Mouse (Mus musculus): Measurements from ENCODE around the gene Ptgfrn. TPM values are rescaled to one million over a fixed set of nuclear protein-coding genes. Genes with fewer than 3 reads are reported as not detected.

The Ptgfrn gene
- under 1 TPM; 0.21 to 0.92 TPM for polyA plus RNA-seq (2017; shearing (Covaris generic))

DNA sequence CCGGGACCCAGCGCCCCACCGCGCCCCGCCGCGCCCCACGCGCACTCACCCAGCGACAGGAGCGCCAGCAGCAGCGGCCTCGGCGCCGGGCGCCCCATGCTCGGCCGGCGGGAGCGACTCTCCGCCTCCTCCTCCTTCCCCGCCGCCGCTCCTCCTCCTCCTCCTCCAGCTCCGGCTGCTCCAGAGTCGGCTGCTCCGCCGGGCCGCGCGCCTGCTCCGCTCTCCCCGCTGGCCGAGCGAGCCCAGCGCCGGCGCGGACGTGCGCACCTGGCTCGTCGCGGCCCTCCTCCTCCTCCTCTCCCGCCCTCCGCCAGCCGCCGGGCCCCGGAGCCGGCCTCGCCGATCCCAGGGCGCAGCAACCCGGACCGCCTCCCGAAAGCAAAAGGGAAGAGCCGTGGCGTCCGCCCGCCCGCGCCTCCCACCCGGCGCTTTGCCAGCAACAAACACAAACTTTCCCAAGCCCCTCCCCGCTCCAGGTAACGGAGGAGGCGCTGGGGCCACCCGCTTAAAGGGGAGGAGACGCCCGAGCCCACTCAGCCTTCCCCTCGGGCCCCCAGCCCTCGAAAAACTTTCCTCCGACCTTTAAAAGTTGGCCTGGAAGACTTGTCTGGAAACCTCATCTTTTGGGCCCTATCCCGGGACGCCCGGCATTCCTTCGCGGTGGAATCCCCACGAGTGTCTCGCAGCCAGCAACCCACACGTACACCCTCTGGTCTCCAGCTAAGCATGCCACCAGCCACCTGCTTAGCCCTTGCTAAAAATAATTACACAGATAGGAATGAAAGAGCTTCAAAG lies at the start of gene Ptgfrn:
Gene Ptgfrn, minus strand, starts transcription at position 236 of the 795 bp plus-strand sequence.

DNA sequence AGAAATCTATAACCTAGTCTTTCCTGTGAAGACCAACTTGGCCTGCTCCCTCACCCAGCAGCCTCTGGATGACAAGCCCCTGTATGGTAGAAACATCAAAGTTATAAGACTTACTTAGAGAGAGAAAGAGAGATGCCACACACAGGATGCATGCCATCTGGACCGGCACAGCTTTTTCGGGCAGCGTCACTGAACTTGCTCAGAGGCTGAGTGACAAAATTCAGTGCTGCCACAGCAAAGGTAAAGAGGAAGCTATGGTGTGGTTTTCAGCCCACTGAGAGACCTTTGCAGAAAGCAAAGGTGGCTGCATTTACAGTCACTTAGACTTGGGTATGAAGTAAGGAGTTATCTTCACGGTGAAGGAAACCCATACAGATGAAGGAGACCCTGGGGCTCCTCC lies 80.7 kb downstream of the Ptgfrn start, which contains the start of gene Cd101:
Gene Cd101, minus strand, starts transcription at position 218 of the 400 bp plus-strand sequence.

Other genes with a start within 250 kb of the Ptgfrn start
- gene Trim45, start 188.1 kb downstream of the Ptgfrn start, polyA plus RNA-seq (2017; shearing (Covaris generic)), result under 1 TPM; 0.61 to 0.92 TPM
- gene Ttf2, start 140.6 kb downstream of the Ptgfrn start, polyA plus RNA-seq (2017; shearing (Covaris generic)), result 10 to 100 TPM; 12.1 to 14.6 TPM
- gene Cd101, start 80.7 kb downstream of the Ptgfrn start, polyA plus RNA-seq (2017; shearing (Covaris generic)), result 10 to 100 TPM; 12.4 to 27.1 TPM
- 1,000 to 10,000 TPM; 1,264 to 1,553 TPM for gene Cd2, start 177.7 kb upstream of the Ptgfrn start, polyA plus RNA-seq (2017; shearing (Covaris generic))

Data from activated CD4-positive, CD25-positive, alpha-beta regulatory T cell (primary cell).